Mouse (Mus musculus) frontal cortex, adult 2 months (tissue): ENCODE data around the gene Nt5c2. TPM values are rescaled to one million over a fixed set of nuclear protein-coding genes. Genes with fewer than 3 reads are reported as not detected.

Experiments
- DNase-seq, 2 experiments: peaks; one replicate each; pipeline ENCODE4 v3.0.0; 2022; ENCODE audit warnings: low spot score in 1 of 2; ENCODE audit errors: extremely low spot score in 1 of 2
- polyA plus RNA-seq: library from polyadenylated mRNA; depleted of rRNA; stranded (reverse); fragments of >200 nt; gene quantifications from 2 replicates; pipeline ENCODE4 v1.2.3, GENCODE M21; 2012

Nt5c2 gene
- polyA plus RNA-seq, 1 experiment: 53.3 TPM

- DNase-seq: peak in 1 of 2 experiments; percentile 28
Measured at GRCm38 (mm10) chr19:46969286-46969985, 45.5 kb downstream of the Nt5c2 start.

- no peak for DNase-seq
Measured at GRCm38 (mm10) chr19:46968833-46969232, 46.1 kb downstream of the Nt5c2 start.

GRCm38 (mm10) chr19:46967861-46968260, 47.1 kb downstream of the Nt5c2 start:
- DNase-seq: no peak

GRCm38 (mm10) chr19:46966330-46966729, 48.6 kb downstream of the Nt5c2 start:
- DNase-seq: no peak

- DNase-seq: no peak
Measured at GRCm38 (mm10) chr19:46965496-46965895, 49.5 kb downstream of the Nt5c2 start.

- DNase-seq: no peak
Measured at GRCm38 (mm10) chr19:46964353-46964752, 50.6 kb downstream of the Nt5c2 start.

- no peak for DNase-seq
Measured at GRCm38 (mm10) chr19:46963440-46963839, 51.5 kb downstream of the Nt5c2 start.

GRCm38 (mm10) chr19:46962841-46963240, 52.1 kb downstream of the Nt5c2 start:
- no peak for DNase-seq

- DNase-seq: peak in 1 of 2 experiments; percentile 60
Measured at GRCm38 (mm10) chr19:46962171-46962772, 52.7 kb downstream of the Nt5c2 start.

- DNase-seq: peak; percentile 70 to 84
Measured at GRCm38 (mm10) chr19:46961652-46962051, 53.3 kb downstream of the Nt5c2 start.

GRCm38 (mm10) chr19:46961047-46961651, 53.8 kb downstream of the Nt5c2 start:
- DNase-seq: no peak

- peak in 1 of 2 experiments; percentile 36 for DNase-seq
Measured at GRCm38 (mm10) chr19:46960101-46961046, 54.6 kb downstream of the Nt5c2 start.

- DNase-seq: no peak
Measured at GRCm38 (mm10) chr19:46959536-46959935, 55.4 kb downstream of the Nt5c2 start.

GRCm38 (mm10) chr19:46958566-46958965, 56.4 kb downstream of the Nt5c2 start:
- no peak for DNase-seq

- no peak for DNase-seq
Measured at GRCm38 (mm10) chr19:46957971-46958370, 57.0 kb downstream of the Nt5c2 start.

GRCm38 (mm10) chr19:46957001-46957400, 58.0 kb downstream of the Nt5c2 start:
- no peak for DNase-seq

GRCm38 (mm10) chr19:46956410-46956809, 58.5 kb downstream of the Nt5c2 start:
- DNase-seq: no peak

- peak in 1 of 2 experiments; percentile 61 for DNase-seq
Measured at GRCm38 (mm10) chr19:46955630-46956029, 59.3 kb downstream of the Nt5c2 start.

- no peak for DNase-seq
Measured at GRCm38 (mm10) chr19:46953536-46953935, 61.4 kb downstream of the Nt5c2 start.

GRCm38 (mm10) chr19:46952986-46953385, 62.0 kb downstream of the Nt5c2 start:
- no peak for DNase-seq

GRCm38 (mm10) chr19:46944341-46944740, 70.6 kb downstream of the Nt5c2 start:
- DNase-seq: no peak
